Mouse (Mus musculus): ENCODE data around the gene Spocd1. TPM values are rescaled to one million over a fixed set of nuclear protein-coding genes. Genes with fewer than 3 reads are reported as not detected.

Spocd1 gene
- polyA plus RNA-seq, 1 experiment from 2014 or later, result 0.06 TPM

DNA sequence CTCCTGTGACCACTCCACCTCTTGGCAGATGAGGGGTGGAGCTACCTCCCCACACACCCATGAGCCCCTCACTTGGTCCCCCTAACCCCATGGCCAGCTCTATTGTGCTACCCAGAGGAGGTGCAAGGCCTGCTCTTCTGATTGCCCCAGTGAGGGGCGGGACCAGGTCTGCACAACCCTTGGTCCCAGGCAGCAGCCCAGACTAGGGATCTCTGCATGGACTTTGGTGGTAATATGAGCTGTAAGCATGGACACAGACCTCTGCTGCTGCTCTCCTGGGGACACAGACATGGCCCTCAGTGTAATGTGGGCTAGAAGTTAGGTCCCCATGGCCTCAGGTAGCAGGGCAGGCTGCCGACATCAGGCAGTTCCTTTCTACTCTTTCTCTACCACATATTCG lies 24.0 kb upstream of the Spocd1 start:
- no peak for ATAC-seq (ENCODE audit: low FRiP score)
- Histone ChIP-seq H3K9me3 (replicated peaks) (no peaks in the 10 kb centered on the region), H3K4me3 (replicated peaks) (no peak overlapping the region), H3K36me3 (no peaks in the 10 kb centered on the region), H3K4me1 (0 out of 2 replicates have a peak, but pooled peaks cover 3% of the 10 kb centered on the region), H3K27me3 (replicated peaks) (no peaks in the 10 kb centered on the region), H3K9ac (replicated peaks) (no peak overlapping the region), H3K27ac (replicated peaks) (no peak overlapping the region), H3K4me2 (no peak overlapping the region)
- WGBS, result 90% methylated on average over 3 of the region's 3 CpGs

DNA sequence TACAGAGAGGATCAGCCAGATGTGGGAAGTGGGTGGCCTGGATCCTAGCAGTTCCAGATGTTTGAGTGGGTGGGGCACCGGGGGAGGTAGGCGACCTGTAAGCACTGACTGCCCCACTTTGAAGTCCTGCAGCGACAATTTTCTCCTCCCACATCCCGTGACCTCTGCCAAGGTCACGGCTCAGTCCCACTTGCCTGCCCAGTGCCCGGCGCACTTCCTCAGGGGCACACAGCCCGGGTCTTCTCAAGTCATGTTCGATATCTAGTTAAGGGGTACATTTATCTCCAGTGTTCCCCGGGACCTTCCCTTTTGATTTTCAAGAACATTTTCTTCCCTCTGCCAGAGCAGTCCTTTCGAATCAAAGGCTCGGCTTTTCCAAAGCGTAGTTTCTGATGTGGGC lies 23.0 kb upstream of the Spocd1 start:
- Histone ChIP-seq H3K36me3 (no peaks in the 10 kb centered on the region), H3K4me2 (no peak overlapping the region), H3K4me1 (0 out of 2 replicates have a peak, but pooled peaks cover 3% of the 10 kb centered on the region), H3K27ac (replicated peaks) (no peak overlapping the region), H3K27me3 (replicated peaks) (no peaks in the 10 kb centered on the region), H3K4me3 (replicated peaks) (no peak overlapping the region), H3K9ac (replicated peaks) (no peak overlapping the region), H3K9me3 (replicated peaks) (no peaks in the 10 kb centered on the region)
- 75% methylated on average over 13 of the region's 13 CpGs for WGBS
- no peak for ATAC-seq (ENCODE audit: low FRiP score)

DNA sequence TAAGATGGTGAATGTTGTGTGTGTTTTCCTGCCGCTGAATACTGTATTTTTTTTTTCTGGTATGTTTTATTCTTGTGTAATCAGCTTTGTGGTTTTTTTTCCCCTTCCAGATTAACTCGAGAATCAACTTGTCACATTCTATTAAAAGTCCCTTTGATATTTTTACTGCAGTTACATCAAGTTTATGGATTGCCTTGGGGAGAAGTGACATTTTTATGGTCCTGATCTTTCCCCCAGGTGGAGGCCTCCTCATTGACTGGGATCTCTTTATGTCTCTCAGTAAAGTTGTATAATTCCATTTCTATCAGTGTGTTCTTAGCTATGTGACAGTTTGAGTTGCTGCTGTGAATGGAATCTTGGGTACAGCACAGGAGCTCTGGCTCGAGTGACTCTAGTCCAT lies 20.2 kb upstream of the Spocd1 start:
- Histone ChIP-seq H3K4me2 (no peak overlapping the region), H3K9ac (replicated peaks) (no peak overlapping the region), H3K36me3 (no peaks in the 10 kb centered on the region), H3K4me3 (replicated peaks) (no peak overlapping the region), H3K4me1 (peaks cover 6% of the 10 kb centered on the region), H3K9me3 (replicated peaks) (no peaks in the 10 kb centered on the region), H3K27me3 (replicated peaks) (no peaks in the 10 kb centered on the region), H3K27ac (replicated peaks) (no peak overlapping the region)
- WGBS, result 35% methylated on average over 3 of the region's 3 CpGs
- no peak for ATAC-seq (ENCODE audit: low FRiP score)

DNA sequence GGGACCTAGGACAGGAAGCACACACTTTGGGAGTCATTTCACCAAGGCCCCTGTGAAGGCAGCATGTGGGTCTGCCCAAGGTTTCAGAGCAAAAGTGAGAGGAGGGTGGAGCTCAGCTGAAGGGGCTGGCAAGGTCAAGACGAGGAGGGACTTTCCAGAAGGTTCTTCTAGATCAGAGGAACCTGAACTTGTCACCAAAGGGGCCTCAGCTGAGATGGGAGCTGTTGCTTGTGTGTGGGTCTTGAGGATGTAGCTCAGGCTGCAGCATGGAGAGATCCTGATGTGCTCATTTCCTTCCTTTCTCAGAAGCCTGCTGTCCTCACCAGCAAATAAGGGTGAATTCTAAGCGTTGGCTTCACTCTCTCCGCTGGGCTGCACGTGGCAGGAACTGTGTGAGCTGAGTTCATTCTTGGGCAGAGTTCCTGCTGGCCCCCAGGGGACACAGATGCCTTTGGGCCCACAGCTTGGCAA lies 19.8 kb upstream of the Spocd1 start:
- WGBS, result 80% methylated on average over 4 of the region's 4 CpGs
- H3K27me3 ChIP-seq (replicated peaks), result no peaks in the 10 kb centered on the region
- ATAC-seq (ENCODE audit: low FRiP score), result no peak

DNA sequence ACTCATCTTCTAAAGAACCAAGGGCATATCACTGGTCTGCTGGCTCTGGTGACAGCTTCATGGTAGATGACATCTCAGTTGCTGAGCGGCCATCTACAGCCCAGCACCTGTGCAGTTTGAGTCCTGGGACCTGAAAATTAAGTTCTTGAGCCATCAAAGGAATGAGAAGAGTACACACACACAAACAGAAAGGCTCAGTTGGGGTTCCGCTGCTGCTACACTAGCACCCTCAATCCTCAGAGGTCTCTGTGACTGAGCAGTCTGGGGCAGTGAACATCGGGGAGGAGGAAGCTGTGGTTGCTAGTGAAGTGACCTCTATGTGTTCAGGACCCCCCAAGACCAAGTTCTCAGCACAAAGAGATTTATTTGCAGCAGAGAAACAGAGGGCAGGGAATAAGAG lies 16.1 kb upstream of the Spocd1 start:
- Histone ChIP-seq H3K9me3 (replicated peaks) (no peaks in the 10 kb centered on the region), H3K27ac (replicated peaks) (no peak overlapping the region), H3K4me2 (no peak overlapping the region), H3K27me3 (replicated peaks) (no peaks in the 10 kb centered on the region), H3K4me3 (replicated peaks) (no peak overlapping the region), H3K9ac (replicated peaks) (no peak overlapping the region), H3K4me1 (peaks cover 14% of the 10 kb centered on the region), H3K36me3 (no peaks in the 10 kb centered on the region)
- no peak for ATAC-seq (ENCODE audit: low FRiP score)
- WGBS, result 76% methylated on average over 3 of the region's 3 CpGs

More for the DNA sequence above, 19.8 kb upstream of the Spocd1 start:
- no peak overlapping the region for H3K27ac ChIP-seq (replicated peaks)
- no peak overlapping the region for H3K9ac ChIP-seq (replicated peaks)
- no peaks in the 10 kb centered on the region for H3K36me3 ChIP-seq
- peaks cover 10% of the 10 kb centered on the region for H3K4me1 ChIP-seq
- H3K9me3 ChIP-seq (replicated peaks), result no peaks in the 10 kb centered on the region
- H3K4me3 ChIP-seq (replicated peaks), result no peak overlapping the region
- H3K4me2 ChIP-seq, result no peak overlapping the region

DNA sequence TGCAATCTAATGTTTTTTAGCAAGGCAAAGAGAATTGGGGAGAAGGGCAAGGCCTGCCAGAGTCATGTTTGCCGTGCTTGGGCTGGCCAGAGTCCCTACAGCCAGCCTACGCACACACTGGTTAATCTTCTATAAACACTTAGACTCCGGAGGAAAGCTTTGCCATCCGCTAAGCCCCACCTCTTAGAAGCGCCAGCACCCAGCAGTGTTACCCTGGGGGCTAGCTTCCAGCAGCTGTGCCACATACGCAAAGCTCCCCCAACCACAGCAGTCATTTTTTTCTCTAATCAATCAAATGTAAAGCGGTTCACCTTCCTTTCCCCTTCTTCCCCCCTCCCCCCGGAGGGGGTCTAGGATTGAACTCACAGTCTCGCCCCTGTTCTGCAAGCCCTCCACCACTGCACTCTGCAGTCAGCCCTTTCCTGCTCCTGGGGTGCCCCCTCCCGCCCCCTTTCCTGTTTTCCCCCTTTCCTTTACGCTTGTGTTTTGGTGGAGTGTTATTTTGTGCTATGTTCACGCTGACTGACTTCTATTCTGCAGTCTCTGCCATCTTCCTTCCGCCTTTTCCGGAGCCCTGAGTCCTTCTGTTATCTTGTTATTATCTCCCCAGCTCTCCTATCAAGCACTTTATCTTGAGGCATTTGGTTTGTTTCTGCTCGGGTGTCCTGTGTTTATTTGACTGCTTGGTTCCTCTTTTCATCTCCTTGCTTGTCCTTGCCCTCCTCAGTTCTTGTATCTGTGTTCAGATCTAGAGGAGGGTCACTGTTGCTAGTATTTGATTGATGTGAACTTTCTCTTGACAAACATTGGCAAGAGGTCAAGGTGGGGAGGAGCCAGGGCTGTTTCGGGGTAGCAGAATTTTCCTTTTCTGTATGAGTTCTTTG lies 15.0 kb upstream of the Spocd1 start:
- 28% methylated on average over 16 of the region's 16 CpGs for WGBS
- Histone ChIP-seq H3K4me1 (peaks cover 14% of the 10 kb centered on the region), H3K9ac (replicated peaks) (no peak overlapping the region), H3K27me3 (replicated peaks) (no peaks in the 10 kb centered on the region), H3K27ac (replicated peaks) (peak overlapping the region; percentile 10; the same call in 1 of the 2 replicates), H3K4me2 (peak overlapping the region; percentile 28), H3K36me3 (no peaks in the 10 kb centered on the region), H3K9me3 (replicated peaks) (no peaks in the 10 kb centered on the region), H3K4me3 (replicated peaks) (no peak overlapping the region)
- no peak for ATAC-seq (ENCODE audit: low FRiP score)

DNA sequence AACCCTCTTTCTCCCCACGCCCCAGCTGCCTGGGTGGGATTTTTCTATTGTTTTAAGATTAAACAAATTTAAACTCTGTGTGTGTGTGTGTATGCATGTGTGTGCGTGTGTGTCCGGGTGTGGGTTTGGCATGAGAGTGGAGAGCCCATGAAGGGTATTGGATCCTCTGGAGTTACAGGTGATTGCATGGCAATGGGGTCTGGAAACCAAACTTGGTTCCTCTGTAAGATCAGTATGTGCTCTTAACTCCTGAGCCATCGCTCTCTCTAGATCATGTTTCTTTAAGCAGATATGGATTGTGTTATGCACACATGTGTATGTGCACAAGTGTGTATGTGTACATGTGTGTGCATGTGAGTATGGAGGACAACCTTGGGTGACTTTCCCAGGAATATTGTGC lies 14.4 kb upstream of the Spocd1 start:
- Histone ChIP-seq H3K27me3 (replicated peaks) (no peaks in the 10 kb centered on the region), H3K36me3 (no peaks in the 10 kb centered on the region), H3K9me3 (replicated peaks) (no peaks in the 10 kb centered on the region), H3K9ac (replicated peaks) (no peak overlapping the region), H3K4me2 (no peak overlapping the region), H3K4me1 (peaks cover 11% of the 10 kb centered on the region), H3K4me3 (replicated peaks) (no peak overlapping the region), H3K27ac (replicated peaks) (no peak overlapping the region)
- WGBS, result 81% methylated on average over 4 of the region's 4 CpGs
- ATAC-seq (ENCODE audit: low FRiP score), result no peak

DNA sequence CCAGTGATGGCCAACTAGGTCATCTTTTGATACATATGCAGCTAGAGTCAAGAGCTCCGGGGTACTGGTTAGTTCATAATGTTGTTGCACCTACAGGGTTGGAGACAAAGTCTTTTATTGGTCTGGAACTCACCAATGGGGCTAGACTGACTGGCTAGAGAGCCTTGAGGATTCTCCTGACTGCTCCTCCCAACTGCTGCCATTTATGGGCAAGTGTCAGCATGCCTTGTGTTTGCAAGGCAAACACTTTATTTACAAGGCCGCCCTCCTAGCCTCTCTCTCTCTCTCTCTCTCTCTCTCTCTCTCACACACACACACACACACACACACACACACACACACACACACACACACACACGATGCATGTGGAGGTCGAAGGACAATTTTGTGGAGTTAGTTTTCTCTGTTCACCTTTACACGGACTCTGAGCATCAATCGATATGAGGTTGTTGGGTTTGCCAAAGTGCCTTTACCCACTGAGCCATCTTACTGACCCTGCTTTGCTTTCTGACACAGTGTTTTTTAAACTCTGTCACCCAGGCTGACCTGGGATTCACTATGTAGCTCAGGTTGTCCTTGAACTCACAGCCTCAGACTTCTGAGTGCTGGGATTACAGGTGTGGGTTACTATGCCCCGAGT lies 13.6 kb upstream of the Spocd1 start:
- WGBS, result 92% methylated on average over 7 of the region's 7 CpGs
- 0 out of 2 replicates have a peak overlapping the region, but pooled peaks have one; percentile 30 for H3K27ac ChIP-seq (replicated peaks)
- H3K36me3 ChIP-seq, result no peaks in the 10 kb centered on the region
- no peak overlapping the region for H3K9ac ChIP-seq (replicated peaks)
- no peak for ATAC-seq (ENCODE audit: low FRiP score)
- H3K4me1 ChIP-seq, result peaks cover 11% of the 10 kb centered on the region
- H3K4me3 ChIP-seq (replicated peaks), result no peak overlapping the region
- H3K9me3 ChIP-seq (replicated peaks), result no peaks in the 10 kb centered on the region
- no peaks in the 10 kb centered on the region for H3K27me3 ChIP-seq (replicated peaks)
- no peak overlapping the region for H3K4me2 ChIP-seq

DNA sequence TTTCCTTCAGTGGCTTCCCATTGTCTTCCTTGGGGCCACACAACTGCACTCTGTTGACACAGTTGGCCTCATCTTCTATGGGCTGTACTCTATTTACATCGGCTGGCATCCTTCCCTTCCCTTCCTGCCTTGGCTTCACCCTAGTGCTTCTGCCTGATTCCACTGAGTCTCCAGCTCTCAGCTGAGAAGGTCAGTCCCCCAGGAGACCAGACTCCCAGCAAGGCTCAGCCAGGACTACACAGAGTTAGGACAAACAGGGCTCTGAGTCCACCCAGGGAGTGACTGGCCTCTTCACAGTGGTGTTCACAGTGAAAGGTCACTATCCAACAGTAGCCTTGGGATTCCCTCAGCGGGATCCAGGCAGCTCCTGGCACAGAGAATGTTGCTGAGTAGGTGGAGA lies 12.9 kb upstream of the Spocd1 start:
- 39% methylated on average over 2 of the region's 2 CpGs for WGBS
- Histone ChIP-seq H3K27me3 (replicated peaks) (no peaks in the 10 kb centered on the region), H3K9ac (replicated peaks) (no peak overlapping the region), H3K4me2 (no peak overlapping the region), H3K9me3 (replicated peaks) (no peaks in the 10 kb centered on the region), H3K27ac (replicated peaks) (0 out of 2 replicates have a peak overlapping the region, but pooled peaks have one; percentile 30), H3K36me3 (no peaks in the 10 kb centered on the region), H3K4me3 (replicated peaks) (no peak overlapping the region), H3K4me1 (peaks cover 15% of the 10 kb centered on the region)
- ATAC-seq (ENCODE audit: low FRiP score), result no peak

DNA sequence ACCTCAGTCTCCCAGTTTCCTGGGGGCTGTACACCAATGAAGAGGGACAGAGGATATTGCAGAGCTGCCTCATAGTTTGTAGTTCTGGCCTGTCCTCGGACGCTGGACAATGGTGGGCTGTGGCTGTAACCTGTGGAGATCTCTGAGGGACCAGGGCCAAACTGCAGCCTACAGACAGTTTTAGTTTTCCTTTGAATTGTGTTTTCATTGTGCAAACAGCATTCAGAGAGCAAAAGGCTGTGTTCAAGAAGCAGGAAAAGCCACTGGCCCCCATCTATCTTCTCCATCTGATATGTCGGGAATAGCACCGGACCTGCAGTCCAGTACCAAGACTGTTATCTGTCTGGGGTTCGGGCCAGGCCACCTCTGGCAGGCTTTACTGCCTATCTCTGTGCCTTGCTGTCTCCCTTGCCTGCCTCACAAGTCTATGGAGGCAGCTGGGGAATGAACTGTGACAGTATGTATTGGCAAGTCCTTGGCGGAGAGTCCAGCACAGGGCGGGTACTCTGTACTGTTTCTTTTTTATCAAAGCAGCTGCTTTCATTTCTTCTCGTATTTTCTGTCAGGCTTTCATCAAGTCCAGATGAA lies 11.9 kb upstream of the Spocd1 start:
- Histone ChIP-seq H3K27ac (replicated peaks) (no peak overlapping the region), H3K4me3 (replicated peaks) (no peak overlapping the region), H3K9me3 (replicated peaks) (no peaks in the 10 kb centered on the region), H3K27me3 (replicated peaks) (no peaks in the 10 kb centered on the region), H3K4me1 (peaks cover 18% of the 10 kb centered on the region), H3K4me2 (no peak overlapping the region), H3K9ac (replicated peaks) (no peak overlapping the region), H3K36me3 (no peaks in the 10 kb centered on the region)
- no peak for ATAC-seq (ENCODE audit: low FRiP score)
- 65% methylated on average over 8 of the region's 8 CpGs for WGBS

DNA sequence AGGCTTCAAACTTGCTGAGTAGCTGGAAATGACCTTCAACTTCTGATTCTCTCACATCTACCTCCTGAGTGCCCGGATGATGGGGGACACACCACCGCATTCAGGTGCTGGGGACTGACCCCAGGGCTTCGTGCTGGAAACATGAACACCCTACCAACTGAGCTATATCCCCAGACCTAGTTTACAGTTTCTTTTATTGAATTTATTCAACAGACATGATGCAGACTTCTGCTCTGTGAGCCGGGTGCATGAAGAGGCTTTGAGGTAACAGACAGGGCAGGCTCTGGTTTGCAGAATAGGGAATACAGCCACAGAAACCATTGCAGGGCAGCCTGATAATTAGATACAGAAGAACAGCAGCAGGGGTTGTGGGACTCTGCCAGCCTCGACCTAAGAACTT lies 10.6 kb upstream of the Spocd1 start:
- no peak overlapping the region for H3K4me3 ChIP-seq (replicated peaks)
- peaks cover 18% of the 10 kb centered on the region for H3K4me1 ChIP-seq
- no peaks in the 10 kb centered on the region for H3K27me3 ChIP-seq (replicated peaks)
- H3K36me3 ChIP-seq, result no peaks in the 10 kb centered on the region
- no peak overlapping the region for H3K4me2 ChIP-seq
- no peak overlapping the region for H3K9ac ChIP-seq (replicated peaks)
- no peak overlapping the region for H3K27ac ChIP-seq (replicated peaks)
- no peak for ATAC-seq (ENCODE audit: low FRiP score)
- H3K9me3 ChIP-seq (replicated peaks), result no peaks in the 10 kb centered on the region
- 82% methylated on average over 5 of the region's 5 CpGs for WGBS

Measured in neural tube, embryonic 15.5 days (tissue).